ENCODE assay signal across 8 mouse cellular contexts in the genomic region with DNA sequence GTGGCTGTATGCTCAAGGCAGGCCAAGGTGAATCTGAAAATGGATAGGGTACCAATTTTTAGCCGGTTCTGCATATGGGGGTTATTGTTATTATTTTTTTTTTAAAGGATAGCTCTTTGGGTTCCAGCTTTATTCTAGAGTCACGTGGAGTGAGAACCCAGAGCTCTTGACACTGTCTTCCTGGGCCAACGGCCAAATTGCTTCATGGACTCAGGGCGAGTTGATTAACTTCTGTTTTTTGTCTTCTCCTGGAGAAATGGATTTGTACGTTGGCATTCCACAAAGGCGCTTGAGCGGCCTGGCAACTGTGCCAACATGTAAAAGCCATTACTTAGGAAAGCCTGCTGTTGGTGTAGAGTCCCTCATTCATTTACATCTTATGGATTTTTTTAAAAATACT.
DNase-seq lines count a peak whose midpoint lies in the region; ATAC-seq and TF ChIP-seq lines count a peak whose summit lies in the region.

No protein-coding gene starts in this region.

- no peaks in the 10 kb centered on the region for H3K36me3 ChIP-seq in heart, adult 2 months (ENCODE audit: control insufficient read depth, insufficient read depth, low read length)
- H3K36me3 ChIP-seq in heart, embryonic 12.5 days: no peaks in the 10 kb centered on the region; the same call in 1 of the 2 replicates
- H3K36me3 ChIP-seq in embryonic facial prominence, embryonic 13.5 days: peaks cover 16% of the 10 kb centered on the region
- H3K36me3 ChIP-seq in lung, embryonic 16.5 days (ENCODE audit: control insufficient read depth, insufficient read depth, low read length): no peaks in the 10 kb centered on the region

- no peak for TF ChIP-seq CTCF in heart, adult 2 months (IDR thresholded peaks at IDR 0.05)

- H3K4me2 ChIP-seq in heart, embryonic 12.5 days: no peak overlapping the region
- peak overlapping the region; percentile 93; the same call in 1 of the 2 replicates for H3K4me2 ChIP-seq in embryonic facial prominence, embryonic 13.5 days
- H3K4me2 ChIP-seq in lung, embryonic 16.5 days (ENCODE audit: low read depth, low read length): peak overlapping the region; percentile 87

- intact Hi-C loops in heart, adult 2 months (cut with DNase I): loop anchor here (5.0 kb wide), 1 partner anchor 223 kb away; the partner anchor contains the start of gene Mrps10

- H3K4me1 ChIP-seq in heart, adult 2 months (ENCODE audit: control insufficient read depth, insufficient read depth, low read length): peaks cover 2% of the 10 kb centered on the region; the same call in 1 of the 2 replicates
- peaks cover 39% of the 10 kb centered on the region for H3K4me1 ChIP-seq in heart, embryonic 12.5 days (replicated peaks)
- peaks cover 59% of the 10 kb centered on the region for H3K4me1 ChIP-seq in embryonic facial prominence, embryonic 13.5 days
- H3K4me1 ChIP-seq in lung, embryonic 16.5 days (replicated peaks; ENCODE audit: control insufficient read depth, insufficient read depth, low read length): peaks cover 39% of the 10 kb centered on the region

- no peak overlapping the region for H3K27ac ChIP-seq in heart, adult 2 months
- H3K27ac ChIP-seq in heart, embryonic 12.5 days (ENCODE audit: poor library complexity, severe bottlenecking): no peak overlapping the region
- no peak overlapping the region for H3K27ac ChIP-seq in embryonic facial prominence, embryonic 13.5 days
- peak overlapping the region; percentile 76 for H3K27ac ChIP-seq in lung, embryonic 16.5 days (ENCODE audit: low read length)

- H3K27me3 ChIP-seq in heart, adult 2 months (ENCODE audit: control insufficient read depth, insufficient read depth, low read length): no peaks in the 10 kb centered on the region
- no peaks in the 10 kb centered on the region for H3K27me3 ChIP-seq in heart, embryonic 12.5 days (replicated peaks)
- H3K27me3 ChIP-seq in embryonic facial prominence, embryonic 13.5 days: no peaks in the 10 kb centered on the region
- H3K27me3 ChIP-seq in lung, embryonic 16.5 days (ENCODE audit: control insufficient read depth, insufficient read depth, low read depth, low read length): no peaks in the 10 kb centered on the region

- H3K79me2 ChIP-seq in heart, adult 2 months (replicated peaks; ENCODE audit: control insufficient read depth, insufficient read depth, low read length): no peaks in the 10 kb centered on the region

- H3K9ac ChIP-seq in heart, adult 2 months (ENCODE audit: low read depth, low read length): no peak overlapping the region
- no peak overlapping the region for H3K9ac ChIP-seq in heart, embryonic 12.5 days
- no peak overlapping the region for H3K9ac ChIP-seq in embryonic facial prominence, embryonic 13.5 days
- H3K9ac ChIP-seq in lung, embryonic 16.5 days (ENCODE audit: low read length): no peak overlapping the region

- no peaks in the 10 kb centered on the region for H3K9me3 ChIP-seq in heart, embryonic 12.5 days (replicated peaks)
- H3K9me3 ChIP-seq in embryonic facial prominence, embryonic 13.5 days: no peaks in the 10 kb centered on the region
- H3K9me3 ChIP-seq in lung, embryonic 16.5 days (ENCODE audit: control insufficient read depth, low read length): no peaks in the 10 kb centered on the region

- DNase-seq in heart, adult 2 months: peak; percentile 49 to 52
- peak; percentile 25 for DNase-seq in 416B (ENCODE audit: low read depth)
- no peak for DNase-seq in thymus, postnatal 25 days
- no peak for DNase-seq in urinary bladder, postnatal 10 days (ENCODE audit: low spot score)

- H3K4me3 ChIP-seq in heart, adult 2 months: no peak overlapping the region
- H3K4me3 ChIP-seq in heart, embryonic 12.5 days: no peak overlapping the region
- no peak overlapping the region for H3K4me3 ChIP-seq in embryonic facial prominence, embryonic 13.5 days
- no peak overlapping the region for H3K4me3 ChIP-seq in lung, embryonic 16.5 days (ENCODE audit: low read length)

- TF ChIP-seq POLR2A in heart, adult 2 months (IDR thresholded peaks at IDR 0.05; ENCODE audit: insufficient read depth, low read depth, low read length): no peak

- 27% methylated on average over 7 of the region's 7 CpGs for WGBS in heart, adult 2 months
- 74% methylated on average over 7 of the region's 7 CpGs for WGBS in heart, embryonic 12.5 days
- WGBS in embryonic facial prominence, embryonic 13.5 days: 70% methylated on average over 7 of the region's 7 CpGs
- WGBS in lung, embryonic 16.5 days: 25% methylated on average over 7 of the region's 7 CpGs

- no peak for ATAC-seq in heart, embryonic 12.5 days (ENCODE audit: insufficient number of reproducible peaks, low FRiP score)
- ATAC-seq in embryonic facial prominence, embryonic 13.5 days (ENCODE audit: insufficient number of reproducible peaks, insufficient read depth, low FRiP score, low TSS enrichment, low read depth): no peak
- no peak for ATAC-seq in lung, embryonic 16.5 days (ENCODE audit: low read depth)
- ATAC-seq in frontal cortex, adult (ENCODE audit: low TSS enrichment): no peak

- TF ChIP-seq EP300 in heart, adult 2 months (IDR thresholded peaks at IDR 0.05; ENCODE audit: insufficient read depth, low read depth, low read length): no peak

Comparison
In these comparisons a context has a peak if more than half of its experiments do, and no peak if none do; other contexts are left out.
1. DNase-seq: peak in heart, adult 2 months (2 of 2) and 416B (single experiment); none in thymus, postnatal 25 days (single experiment) and urinary bladder, postnatal 10 days (single experiment).